Mouse (Mus musculus): ENCODE measurements at regions not wholly inside any gene's neighbourhood (a gene's known extent, or its start where the extent isn't known, plus 50 kb on each side); places are given as distances from the start of the nearest gene placed in this dataset.

DNA sequence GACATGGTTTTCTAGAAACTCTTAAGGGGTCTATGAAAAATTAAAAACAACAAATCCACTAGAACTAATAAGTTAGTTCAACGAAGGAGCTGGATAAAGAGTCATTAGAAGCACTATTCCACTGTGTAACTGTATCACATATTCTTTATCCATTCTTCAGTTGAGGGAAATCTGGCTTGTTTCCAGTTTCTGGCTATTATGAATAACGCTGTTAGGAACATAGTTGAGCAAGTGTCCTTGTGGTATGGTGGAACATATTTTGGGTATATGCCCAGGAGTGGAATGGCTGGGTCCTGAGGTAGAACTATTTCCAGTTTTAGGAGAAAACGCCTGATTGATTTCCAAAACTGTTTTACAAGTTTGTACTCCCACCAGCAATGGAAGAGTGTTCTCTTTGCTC lies 97.7 kb upstream of the Adamts9 start:
- DNase-seq (ENCODE audit: low read depth, low spot score) = no peak

DNA sequence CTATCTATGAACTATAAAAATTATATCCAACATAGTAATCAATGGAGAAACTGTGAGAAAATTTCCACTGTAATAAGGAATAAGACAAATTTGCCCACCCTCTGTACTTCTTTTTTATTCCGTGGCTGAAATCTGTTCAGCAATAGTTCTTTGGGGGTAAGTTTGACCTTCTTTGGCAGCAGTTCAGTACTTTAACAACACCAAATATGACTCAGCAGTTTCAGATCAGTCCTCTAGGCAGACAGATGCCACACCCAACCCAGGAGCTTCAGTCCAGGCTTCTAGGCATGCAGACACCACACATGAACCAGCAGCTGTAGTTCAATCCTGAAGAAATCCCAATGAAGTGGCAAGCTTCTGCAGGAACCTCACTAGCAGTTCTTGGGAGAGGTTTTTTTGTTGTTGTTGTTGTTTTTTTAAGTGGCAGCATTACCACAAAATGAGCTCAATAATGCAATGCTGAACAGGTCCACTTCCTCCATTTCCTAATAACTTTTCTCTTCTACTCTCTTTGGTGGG lies 88.6 kb upstream of the Adamts9 start:
- DNase-seq (ENCODE audit: low read depth, low spot score) = no peak

DNA sequence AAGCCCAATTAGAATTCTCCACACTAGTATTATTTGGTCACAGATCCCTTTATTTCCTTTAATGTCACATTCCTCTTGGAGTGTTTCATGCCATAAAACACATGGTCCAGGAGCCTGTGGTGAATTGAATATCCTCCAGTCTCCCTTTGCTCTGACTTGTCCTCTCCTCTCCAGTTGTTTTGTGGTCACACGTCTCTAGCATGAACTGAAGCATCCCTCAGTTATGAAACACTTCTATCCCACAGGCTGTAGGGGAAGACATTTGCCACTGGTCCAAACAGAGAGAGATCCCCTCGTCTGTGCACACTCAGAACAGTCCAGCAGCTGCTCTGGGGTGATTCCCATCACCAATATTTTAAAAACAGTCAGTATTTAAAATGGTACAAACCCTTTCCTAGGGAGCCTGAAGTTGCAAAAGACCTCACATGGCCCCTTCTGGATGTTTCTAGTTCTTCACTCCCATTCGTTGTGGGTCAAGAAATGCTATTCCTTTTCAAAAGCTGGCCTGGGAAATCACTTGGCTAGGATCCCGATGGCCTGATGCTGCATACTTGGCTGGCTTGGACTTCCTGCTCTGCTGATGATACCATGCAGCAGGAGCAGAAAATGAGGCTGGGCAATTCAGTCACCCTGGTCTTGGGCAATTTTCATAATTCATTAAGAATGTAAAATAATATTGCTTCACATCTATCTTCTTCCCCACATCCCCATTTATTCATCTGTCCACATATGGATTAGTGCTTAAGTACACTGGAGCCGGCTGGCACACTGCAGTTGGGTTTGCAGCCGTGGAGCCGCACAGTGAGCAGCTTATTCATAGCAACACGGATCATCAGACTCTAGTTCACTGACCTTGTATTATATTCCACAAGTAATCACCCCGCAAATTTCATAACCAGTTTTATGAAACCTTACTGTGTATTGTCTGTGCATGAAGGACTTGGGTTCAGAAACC lies 83.1 kb upstream of the Adamts9 start:
- no peak for DNase-seq (ENCODE audit: low read depth, low spot score)

DNA sequence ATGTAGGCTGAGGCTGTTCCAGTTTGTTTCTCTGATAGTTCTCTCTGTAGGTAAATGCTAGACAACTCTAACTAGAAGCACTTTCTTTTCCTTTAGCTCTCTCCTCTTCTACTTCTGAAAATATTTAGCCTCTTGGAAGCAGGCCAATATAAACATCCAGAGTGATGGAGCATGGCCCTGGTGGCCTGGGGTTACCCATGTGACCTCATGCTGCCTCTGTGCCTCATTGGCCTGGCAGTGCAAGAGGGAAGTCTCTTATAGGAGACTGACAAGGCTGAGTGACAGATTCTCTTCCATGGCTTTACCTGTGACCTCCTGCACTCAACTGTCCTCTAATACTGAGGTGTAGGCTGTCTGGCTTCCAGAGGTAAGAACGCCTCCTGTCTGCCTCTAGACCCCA lies 71.2 kb upstream of the Adamts9 start:
- DNase-seq (ENCODE audit: low read depth, low spot score) = peak; percentile 39

DNA sequence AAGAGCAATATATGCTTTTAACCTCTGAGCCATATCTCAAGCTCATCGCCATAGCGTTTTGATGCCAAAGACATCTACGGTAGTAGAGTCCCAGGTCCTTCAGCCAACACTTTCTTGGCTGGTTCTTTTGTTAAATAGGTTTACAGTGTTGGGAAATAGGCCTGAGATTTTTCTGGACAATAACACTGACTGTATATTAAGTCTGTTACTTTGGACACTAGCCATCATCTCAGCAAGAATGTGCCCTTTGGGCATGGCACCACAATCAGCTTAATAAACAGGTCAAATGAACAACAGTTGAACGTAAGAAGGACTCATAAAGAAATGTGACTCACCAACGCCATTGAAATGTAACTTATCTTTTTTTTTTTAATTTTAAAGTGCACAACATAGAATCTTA lies 68.6 kb upstream of the Adamts9 start:
- no peak for DNase-seq (ENCODE audit: low read depth, low spot score)

DNA sequence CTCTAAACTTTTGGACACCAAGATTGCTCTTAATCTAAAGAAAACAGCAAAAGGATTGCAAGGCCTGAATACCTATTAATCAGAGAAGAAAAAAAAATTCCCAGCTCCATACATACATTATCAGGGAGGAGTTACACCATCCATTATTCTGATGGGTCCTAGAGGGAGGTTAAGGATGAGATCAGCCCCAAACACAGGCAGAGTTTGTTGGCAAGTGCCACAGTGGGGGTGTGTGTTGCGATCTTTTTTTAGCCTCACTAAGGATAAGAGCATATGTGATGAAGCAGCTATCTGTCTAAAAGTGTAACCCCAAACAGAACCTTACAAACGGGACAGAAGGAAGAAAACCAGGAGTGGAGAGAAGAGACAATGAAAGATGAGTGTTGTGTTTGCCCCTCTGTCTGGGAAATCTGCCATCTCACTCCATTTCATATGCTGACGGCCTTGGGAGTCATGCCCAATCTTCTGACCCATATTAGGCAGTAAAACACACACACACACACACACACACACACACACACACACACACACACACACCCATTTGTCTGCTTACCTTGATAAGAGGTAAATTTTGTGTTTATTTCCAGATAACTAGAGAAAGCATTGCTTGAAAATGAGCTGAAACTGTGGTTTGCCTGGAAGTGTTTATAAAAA lies 61.4 kb upstream of the Adamts9 start:
- no peak for DNase-seq (ENCODE audit: low read depth, low spot score)

DNA sequence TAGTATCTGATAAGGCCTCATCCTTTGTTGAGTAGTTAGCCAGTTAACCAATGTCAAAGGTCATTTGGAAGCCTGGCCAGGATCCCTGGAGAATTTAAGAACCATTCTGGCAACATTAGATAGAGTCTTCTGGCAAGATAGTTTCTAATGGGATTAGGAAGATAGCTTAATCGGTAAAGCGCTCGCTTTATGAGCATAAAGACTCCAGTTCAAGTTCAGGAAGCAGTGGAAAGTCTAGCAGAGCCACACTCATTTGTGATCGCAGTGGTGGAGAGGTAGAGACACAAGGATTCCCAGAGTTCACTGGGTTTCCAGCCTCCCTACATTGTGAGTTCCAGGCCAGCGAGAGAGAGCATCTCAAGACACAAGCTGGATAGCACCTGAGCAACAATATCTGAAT lies 60.5 kb upstream of the Adamts9 start:
- DNase-seq (ENCODE audit: low read depth, low spot score) = no peak

DNA sequence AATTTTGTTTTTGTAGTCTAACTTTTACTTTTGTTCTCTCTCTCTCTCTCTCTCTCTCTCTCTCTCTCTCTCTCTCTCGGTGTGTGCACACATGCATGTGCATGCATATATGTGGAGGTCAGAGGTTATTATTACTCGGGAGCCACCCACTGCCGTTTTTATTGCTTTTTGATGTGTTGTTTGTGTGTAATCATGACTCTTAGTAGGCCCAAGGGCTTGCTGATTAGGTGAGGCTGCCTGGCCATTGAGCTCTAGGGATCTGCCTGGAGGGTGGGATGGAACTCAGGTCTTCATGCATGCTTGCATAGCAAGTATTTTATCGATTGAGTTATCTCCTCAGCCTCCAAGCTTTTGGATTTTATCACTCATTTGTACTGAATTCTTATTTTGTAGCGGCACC lies 50.4 kb upstream of the Adamts9 start:
- no peak for DNase-seq (ENCODE audit: low read depth, low spot score)

Measured in mesoderm, embryonic 11.5 days (tissue).